Mouse (Mus musculus) adrenal gland, adult 8-10 months (tissue): Measurements from ENCODE around the gene Rbm48. TPM values are rescaled to one million over a fixed set of nuclear protein-coding genes. Genes with fewer than 3 reads are reported as not detected.
"Not testable (repeated sequence)": the region's sequence is repeated elsewhere in the genome, so short reads cannot be mapped to it uniquely, and the experiment has no call there.

ENCODE experiments used
- DNase-seq: peaks from one replicate; pipeline ENCODE4 v3.0.0; 2022
- total RNA-seq, 4 experiments: library from RNA; stranded (reverse); gene quantifications; 2 replicates each; pipeline ENCODE4 v1.2.4; 2022

The Rbm48 gene
- total RNA-seq = 10 to 100 TPM in 3 of 4 experiments, 1 to 10 TPM in 1; 9.9 to 14.8 (median 12.6) TPM

- DNase-seq = peak; percentile 76
Observed at GRCm38 (mm10) chr5:3596399-3596766, at the start of gene Rbm48. Rbm48 (minus strand) TSS chr5:3596585.

DNA sequence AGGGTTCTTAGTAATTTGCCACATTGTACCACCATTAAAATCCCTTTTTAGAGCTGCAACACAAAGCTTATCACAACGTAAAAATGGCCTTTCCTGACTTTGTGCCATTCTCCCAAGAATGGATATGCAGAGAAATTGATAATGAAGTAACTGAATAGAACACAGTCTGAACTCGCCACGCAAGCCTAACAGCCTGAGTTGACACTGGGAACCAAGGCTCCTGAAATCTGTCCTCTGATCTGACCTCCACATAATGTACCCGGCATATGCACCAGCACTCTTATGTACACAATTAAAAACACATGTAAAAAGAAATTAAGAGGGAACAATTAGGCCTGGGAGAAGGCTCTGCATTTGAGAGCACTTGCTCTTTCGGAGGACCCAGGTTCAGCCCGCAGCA is 48.9 kb upstream of the Rbm48 start:
- no peak for DNase-seq

- no peak for DNase-seq
Observed at GRCm38 (mm10) chr5:3644621-3645020, 48.2 kb upstream of the Rbm48 start.

DNA sequence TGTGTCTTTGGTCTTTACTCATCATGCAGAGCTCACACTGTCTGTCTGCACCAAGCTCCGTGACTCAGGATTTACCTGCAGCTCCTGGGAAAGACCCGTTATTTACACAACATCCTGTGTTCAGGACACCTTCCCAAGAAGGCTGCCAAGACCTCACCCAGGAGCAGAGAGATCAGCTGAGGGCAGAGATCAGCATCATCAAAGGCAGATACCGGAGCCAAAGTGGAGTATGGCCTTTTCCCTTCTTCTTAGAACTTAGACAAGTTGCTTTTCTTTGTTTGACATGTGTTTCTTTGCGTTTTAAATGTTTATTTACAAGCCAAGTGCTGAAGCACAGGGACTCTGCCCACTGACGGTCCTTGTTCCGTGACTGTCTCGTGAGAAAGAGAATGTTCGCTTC is 38.9 kb upstream of the Rbm48 start:
- no peak for DNase-seq

DNA sequence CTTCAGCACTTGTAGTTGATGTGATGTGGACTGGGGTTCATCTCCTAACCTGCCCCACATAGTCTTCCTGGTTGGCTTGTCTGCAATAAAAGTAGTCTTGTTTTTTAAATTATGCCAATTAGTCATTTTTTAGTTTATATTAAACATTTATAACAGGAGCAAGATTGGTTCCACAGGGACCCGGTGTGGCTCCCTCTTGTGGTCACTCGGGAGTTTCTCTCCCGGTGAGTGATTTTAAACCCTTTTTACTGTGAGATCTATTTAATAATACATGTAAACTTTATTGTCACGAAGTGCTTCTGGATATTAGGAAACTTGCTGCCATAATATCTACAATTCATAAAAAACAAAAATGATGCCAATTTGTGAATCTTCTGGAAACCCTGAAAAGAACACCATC is 37.6 kb upstream of the Rbm48 start:
- DNase-seq = no peak

GRCm38 (mm10) chr5:3633315-3633714 is 36.9 kb upstream of the Rbm48 start:
- DNase-seq = no peak

DNA sequence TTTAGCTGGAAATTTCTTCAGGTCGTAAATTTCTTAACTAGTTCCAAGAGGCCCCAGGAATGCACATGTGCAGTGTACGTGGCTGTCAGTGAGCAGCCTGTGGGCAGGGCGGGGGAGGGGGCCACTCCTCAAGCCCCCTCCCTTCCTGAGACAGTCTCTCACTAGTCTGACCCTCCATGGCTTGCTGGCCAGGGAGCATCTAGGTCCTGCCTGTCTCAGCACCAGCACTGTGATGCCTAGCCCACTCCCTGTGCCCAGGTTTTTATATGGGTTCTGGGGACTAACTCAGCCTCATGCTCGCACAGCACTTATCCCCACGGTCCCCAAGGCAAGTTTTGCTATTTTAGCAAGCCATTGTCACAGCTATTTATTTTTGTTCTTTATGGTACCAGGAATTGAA is 35.9 kb upstream of the Rbm48 start:
- DNase-seq = no peak

DNA sequence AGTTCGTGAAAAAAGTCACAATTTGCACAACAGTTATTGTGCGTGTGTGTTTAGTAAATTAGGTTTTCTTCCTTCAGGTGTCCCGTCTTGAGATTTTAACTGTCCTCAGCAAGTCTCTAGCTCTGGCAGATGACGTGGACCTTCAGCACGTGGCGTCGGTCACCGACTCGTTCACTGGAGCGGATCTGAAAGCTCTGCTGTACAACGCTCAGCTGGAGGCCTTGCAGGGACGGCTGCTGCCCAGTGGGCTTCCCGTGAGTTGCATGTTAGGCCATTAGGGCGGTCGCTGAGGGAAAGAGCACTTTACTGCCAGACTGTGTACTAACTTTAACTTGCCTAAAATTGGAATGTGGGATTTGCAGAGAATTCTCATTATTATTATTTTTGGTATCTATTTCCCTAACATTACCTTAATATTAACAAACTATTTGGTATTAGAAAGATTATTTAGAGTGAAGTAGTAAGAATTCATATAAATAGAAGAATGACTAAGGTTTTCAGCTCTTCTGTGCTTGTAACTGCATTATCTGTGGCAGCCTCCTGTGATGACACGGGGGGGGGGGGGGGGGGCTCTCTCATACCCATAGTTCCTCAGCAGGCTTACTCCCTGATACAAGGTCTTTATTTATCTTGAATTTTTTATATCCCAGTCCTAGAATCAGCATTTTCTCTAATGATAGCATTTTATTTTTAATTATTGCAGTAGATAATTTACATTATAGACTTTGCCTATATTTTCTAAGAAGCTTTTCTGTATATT is 35.3 kb upstream of the Rbm48 start:
- no peak for DNase-seq

- DNase-seq = no peak
Observed at GRCm38 (mm10) chr5:3630055-3630454, 33.7 kb upstream of the Rbm48 start.

- no peak for DNase-seq
Observed at GRCm38 (mm10) chr5:3620486-3620885, 24.1 kb upstream of the Rbm48 start.

DNA sequence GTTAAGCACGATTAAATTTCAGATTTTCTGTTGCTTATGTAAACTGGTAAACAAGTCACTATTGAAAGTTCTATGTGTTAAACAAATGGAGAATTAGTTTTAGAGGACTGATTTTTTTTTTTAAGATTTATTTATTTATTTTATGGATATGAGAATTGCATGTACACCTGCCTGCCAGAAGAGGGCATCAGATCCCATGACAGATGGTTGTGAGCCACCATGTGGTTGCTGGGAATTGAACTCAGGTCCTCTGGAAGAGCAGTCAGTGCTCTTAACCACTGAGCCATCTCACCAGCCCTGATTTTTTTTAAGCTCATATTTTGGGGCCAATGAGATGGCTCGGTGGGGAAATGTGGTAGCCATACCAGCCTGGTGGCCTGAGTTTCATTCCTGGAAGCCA is 15.4 kb upstream of the Rbm48 start:
- DNase-seq = not testable (repeated sequence)

DNA sequence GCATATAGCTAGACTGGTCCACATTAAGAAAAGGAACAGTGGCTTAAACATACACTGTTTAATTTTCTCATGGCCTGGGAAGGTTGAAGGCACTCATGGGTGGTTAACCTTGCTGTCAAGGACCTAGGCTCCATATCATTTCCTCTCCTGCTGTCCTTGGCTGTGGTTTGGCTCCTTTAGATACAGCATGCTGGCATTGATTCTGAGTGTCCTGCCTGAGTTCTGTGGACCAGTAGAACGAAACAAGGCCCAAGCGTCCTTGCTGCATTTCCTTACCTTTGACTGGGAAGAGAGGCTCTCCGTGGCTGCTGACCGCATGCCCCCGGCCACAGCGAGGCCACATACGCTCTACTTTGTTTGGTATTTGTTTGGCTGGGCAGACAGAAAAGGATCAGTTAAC is 12.9 kb upstream of the Rbm48 start:
- DNase-seq = peak; percentile 34

DNA sequence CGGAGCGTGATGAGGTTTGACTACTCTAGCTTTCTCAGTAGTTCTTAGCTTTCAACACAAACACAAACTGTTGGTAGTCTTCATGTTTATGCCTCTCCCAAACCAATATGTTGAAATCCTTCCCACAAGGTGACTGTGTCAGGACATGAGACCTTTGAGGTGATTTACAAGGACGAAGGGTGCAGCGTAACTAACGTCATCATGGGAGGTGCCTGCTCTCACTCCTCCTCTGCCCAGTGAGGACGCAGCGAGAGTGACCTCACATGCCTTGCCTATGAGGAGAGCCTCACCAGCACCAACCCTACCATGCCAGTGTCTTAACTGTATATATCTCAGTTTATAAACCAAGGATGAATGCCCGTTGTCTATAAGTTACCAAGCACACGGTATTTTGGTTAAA is 10.7 kb upstream of the Rbm48 start:
- peak; percentile 59 for DNase-seq

DNA sequence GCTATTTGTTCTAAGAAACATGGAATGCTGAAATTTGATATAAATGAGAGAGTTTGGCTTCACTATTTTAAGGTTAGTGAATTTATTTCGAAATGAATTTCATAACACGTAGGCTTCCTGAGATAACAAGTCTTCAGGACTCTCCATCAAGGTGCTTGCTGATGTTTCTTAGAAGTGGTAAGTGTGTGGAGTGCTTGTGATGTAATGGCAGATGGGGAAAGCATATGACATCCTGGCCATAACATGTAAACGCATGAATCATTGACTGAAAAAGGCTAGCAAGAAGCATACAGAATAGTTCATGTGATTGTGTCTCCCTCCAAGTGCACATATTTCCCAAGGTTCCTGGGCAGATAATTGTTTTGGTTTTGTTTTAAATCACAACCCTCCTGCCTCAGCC is 4.4 kb upstream of the Rbm48 start:
- no peak for DNase-seq

GRCm38 (mm10) chr5:3600298-3600697 is 3.9 kb upstream of the Rbm48 start:
- no peak for DNase-seq

- no peak for DNase-seq
Observed at GRCm38 (mm10) chr5:3598766-3599165, 2.4 kb upstream of the Rbm48 start.

DNA sequence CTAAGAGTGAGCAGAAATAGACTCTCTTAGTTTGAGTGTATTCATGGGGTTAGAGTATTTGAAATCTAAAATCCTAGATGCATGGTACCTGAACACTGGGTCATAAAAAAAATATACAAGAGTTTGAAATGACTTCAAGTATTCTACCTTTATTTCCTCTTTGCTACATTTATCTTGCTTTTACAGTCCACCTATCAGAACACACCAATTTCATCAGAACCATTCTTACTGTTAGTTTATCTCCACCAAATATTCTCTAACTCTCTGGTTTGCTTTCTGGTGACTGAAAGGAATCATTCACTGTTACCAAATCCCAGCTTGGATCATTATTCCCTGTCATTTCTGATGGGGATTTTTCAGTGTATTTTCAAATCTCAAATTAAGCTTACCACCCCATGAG is 786 bp upstream of the Rbm48 start:
- no peak for DNase-seq

DNA sequence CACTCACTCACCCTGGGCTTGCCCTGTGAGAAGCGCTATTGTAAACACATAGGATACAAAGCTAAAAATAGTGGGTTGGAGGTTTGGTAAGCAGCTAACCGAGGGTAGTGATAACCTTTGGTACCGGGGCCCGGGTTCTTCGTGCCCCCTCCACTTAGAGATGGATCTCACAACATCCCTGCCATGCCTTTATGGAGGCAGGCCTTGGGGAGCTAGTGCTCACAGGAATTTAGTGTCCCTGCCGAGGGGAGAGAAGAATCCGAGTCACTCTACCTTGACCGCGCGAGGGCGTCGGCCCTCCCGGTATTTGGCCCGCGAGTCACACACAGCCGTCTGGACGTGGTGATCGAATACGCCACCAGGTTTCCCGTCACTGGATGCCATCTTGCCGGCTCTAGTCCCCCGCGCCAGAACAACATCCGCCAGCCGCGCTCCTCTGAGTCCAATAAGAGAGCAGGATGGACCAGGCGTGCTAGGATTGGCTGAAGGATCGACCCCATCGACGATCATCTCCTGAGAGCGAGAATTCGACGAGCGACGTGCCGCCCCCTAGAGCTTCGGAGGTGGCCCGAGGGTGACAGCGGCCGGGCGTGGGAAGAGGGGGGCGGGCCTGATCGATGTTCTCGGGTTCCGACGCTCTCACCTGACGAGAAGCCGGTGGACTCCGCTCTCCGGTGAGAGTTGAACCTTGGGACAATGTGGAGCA is 539 bp downstream of the Rbm48 start, which contains the start of gene Pex1:
Gene Pex1 (plus strand): TSS at position 374 of the 706 bp plus-strand sequence.
- DNase-seq = peak; percentile 95

DNA sequence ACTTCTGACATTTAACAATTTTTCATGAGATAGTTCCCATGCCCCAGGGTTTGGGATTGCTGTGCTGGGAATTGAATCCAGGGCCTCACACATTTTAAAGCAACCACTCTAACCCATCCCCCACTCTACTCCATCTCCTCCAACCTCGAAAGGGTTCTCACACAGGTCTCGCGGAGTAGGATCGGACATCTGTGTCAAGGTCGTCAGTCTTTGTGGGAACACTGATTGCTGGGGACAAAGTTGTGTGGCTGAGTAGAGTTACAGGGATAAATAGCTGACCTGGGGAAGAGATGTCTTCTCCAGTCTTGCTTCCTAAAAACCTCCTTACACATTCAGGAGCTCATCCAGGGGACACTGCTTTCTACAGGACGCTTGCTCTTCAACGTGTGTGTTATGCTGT is 17.3 kb downstream of the Rbm48 start:
- no peak for DNase-seq

DNA sequence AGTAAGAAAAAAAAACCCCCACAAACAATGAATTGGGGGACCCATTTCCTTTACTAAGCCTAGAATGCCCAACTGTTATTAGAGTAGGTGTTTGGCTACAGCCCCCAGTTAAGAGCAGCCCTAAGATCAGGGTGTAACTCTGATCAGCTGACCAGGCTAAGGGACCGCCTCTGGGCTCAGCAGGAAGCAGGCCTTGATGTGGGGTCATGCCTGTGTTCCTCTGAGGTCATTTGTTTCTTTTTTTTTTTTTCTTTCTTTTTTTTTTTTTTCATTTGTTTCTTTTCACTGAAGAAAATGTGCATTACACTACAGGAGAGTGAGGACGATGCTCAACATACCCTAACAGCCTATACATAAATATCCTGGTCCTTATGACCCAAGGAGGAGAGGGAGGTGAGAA is 18.4 kb downstream of the Rbm48 start:
- no peak for DNase-seq

DNA sequence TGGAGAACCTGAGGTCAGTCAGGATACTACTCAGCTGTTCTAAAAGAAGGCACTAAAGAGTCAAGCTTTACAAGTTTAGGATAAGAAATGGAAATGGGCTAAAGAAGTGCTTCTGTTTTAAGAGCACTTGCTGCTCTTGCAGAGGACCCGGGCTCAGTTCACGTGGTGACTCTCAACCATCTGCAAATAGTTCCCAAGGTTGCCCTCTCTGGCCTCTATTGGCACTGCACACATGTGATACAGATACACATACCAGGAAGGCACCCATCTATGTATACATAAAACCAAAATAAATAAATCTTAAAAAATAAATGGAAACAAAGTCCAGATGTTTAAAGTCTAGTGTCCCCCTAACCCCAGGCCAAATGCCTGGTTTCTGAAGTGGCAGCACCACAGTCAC is 21.6 kb downstream of the Rbm48 start:
- no peak for DNase-seq

- DNase-seq = no peak
Observed at GRCm38 (mm10) chr5:3571266-3571665, 25.1 kb downstream of the Rbm48 start, which contains the start of gene 1700109H08Rik. 1700109H08Rik (plus strand) TSS chr5:3571566.

DNA sequence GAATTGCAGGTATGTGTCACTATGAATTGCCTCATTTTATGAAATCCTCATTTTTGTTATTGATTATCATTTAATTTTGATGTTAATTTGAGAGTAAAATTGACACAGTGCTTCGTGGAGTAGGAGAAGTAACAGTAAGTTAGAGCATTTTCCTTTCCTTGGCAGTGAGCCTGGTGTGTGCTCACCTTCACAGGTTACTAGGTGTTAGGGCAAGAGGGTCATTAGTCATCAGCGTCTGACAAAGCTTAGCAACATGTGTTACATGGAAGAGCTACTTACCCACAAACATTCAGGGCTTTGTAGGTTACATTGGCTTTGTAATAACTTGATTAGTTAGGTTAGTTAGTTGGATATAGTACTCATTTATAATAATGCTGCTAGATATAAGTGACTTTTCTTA is 42.2 kb downstream of the Rbm48 start:
- no peak for DNase-seq

GRCm38 (mm10) chr5:3551481-3551880 is 44.9 kb downstream of the Rbm48 start:
- DNase-seq = no peak
